Mouse (Mus musculus): ENCODE data around the gene Syne4. TPM values are rescaled to one million over a fixed set of nuclear protein-coding genes. Genes with fewer than 3 reads are reported as not detected.
A peak's percentile ranks its signal among the peaks of the same experiment; 100 is the strongest.

The Syne4 gene
- 9.3 and 10.2 TPM in 2 replicates for polyA plus RNA-seq (2014; fragmentation: Nextera tagmentation; extraction: Ambion mirVana)

DNA sequence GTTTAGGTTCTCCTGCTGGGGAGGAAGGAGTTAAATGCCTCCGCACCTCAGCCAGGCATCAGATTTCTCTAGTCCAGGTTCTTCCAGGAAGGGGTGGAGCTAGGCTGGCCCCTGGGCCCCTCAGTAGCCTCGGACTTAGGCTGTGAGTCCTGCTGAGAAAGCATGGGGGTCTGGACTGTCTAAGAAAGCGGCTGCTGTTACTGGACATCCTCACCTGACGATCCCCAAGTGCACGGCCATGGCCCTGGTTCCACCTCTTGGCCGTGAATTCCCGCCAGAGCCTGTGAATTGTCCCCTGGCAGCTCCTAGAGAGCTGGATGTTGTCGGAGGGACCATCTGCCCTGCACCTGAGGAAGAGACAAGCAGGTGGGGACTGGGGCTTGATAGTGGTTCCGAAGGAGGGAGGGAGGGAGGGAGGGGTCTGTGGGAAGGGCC lies at the start of gene Syne4:
TSS of gene Syne4 (plus strand) at position 87 of the 435 bp plus-strand sequence.
- Histone ChIP-seq H3K4me1 (ENCODE audit: control insufficient read depth, insufficient read depth, low read length) (peaks cover under 1% of the 10 kb centered on the region; the same call in 1 of the 2 replicates), H3K27me3 (ENCODE audit: control insufficient read depth, insufficient read depth, low read length) (no peaks in the 10 kb centered on the region), H3K36me3 (ENCODE audit: control insufficient read depth, insufficient read depth, low read length) (peaks cover 21% of the 10 kb centered on the region), H3K4me2 (ENCODE audit: low read length) (no peak within 1 kb of the TSS), H3K27ac (replicated peaks; ENCODE audit: low read depth, low read length) (no peak within 1 kb of the TSS), H3K4me3 (replicated peaks; ENCODE audit: low read depth, low read length) (no peak within 1 kb of the TSS), H3K9ac (replicated peaks; ENCODE audit: low read length) (no peak within 1 kb of the TSS), H3K9me3 (ENCODE audit: control insufficient read depth, low read length) (no peaks in the 10 kb centered on the region)
- DNase-seq (no peak), ATAC-seq (ENCODE audit: low FRiP score, low TSS enrichment) (no peak)
- WGBS: 5% methylated on average over 9 of the region's 9 CpGs

GRCm38 (mm10) chr7:30265041-30265440 lies 49.6 kb upstream of the Syne4 start:
- no peak overlapping the region for H3K4me3 ChIP-seq (replicated peaks; ENCODE audit: low read depth, low read length)
- no peak overlapping the region for H3K9ac ChIP-seq (replicated peaks; ENCODE audit: low read length)
- 87% methylated on average over 2 of the region's 2 CpGs for WGBS
- H3K9me3 ChIP-seq (ENCODE audit: control insufficient read depth, low read length): no peaks in the 10 kb centered on the region
- 0 out of 2 replicates have a peak, but pooled peaks cover 6% of the 10 kb centered on the region for H3K36me3 ChIP-seq (ENCODE audit: control insufficient read depth, insufficient read depth, low read length)
- DNase-seq (no peak), ATAC-seq (ENCODE audit: low FRiP score, low TSS enrichment) (no peak)
- H3K27me3 ChIP-seq (ENCODE audit: control insufficient read depth, insufficient read depth, low read length): no peaks in the 10 kb centered on the region
- no peak overlapping the region for H3K4me2 ChIP-seq (ENCODE audit: low read length)
- H3K4me1 ChIP-seq (ENCODE audit: control insufficient read depth, insufficient read depth, low read length): no peaks in the 10 kb centered on the region
- no peak overlapping the region for H3K27ac ChIP-seq (replicated peaks; ENCODE audit: low read depth, low read length)

DNA sequence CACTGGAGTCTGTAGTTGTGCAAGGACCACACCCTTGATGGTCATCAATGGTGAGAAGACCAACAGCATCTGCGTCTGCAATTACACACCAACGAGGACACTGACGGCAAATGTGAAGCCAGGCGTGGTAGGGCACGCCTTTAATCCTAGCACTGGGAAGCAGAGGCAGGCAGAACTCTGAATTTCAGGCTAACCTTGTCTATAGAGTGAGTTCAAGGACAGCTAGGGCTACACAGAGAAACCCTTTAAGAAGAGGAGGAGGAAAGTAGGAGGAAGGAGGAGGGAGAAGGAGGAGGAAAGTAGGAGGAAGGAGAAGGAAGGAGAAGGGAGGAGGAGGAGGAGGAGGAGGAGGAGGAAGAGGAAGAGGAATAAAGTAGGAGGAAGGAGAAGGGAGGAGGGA lies 49.1 kb upstream of the Syne4 start:
- Histone ChIP-seq H3K9me3 (ENCODE audit: control insufficient read depth, low read length) (no peaks in the 10 kb centered on the region), H3K36me3 (ENCODE audit: control insufficient read depth, insufficient read depth, low read length) (0 out of 2 replicates have a peak, but pooled peaks cover 6% of the 10 kb centered on the region), H3K4me2 (ENCODE audit: low read length) (no peak overlapping the region), H3K27ac (replicated peaks; ENCODE audit: low read depth, low read length) (no peak overlapping the region), H3K27me3 (ENCODE audit: control insufficient read depth, insufficient read depth, low read length) (no peaks in the 10 kb centered on the region), H3K4me3 (replicated peaks; ENCODE audit: low read depth, low read length) (no peak overlapping the region), H3K4me1 (ENCODE audit: control insufficient read depth, insufficient read depth, low read length) (no peaks in the 10 kb centered on the region), H3K9ac (replicated peaks; ENCODE audit: low read length) (no peak overlapping the region)
- DNase-seq: no peak
- WGBS: 92% methylated on average over 5 of the region's 5 CpGs
- ATAC-seq (ENCODE audit: low FRiP score, low TSS enrichment): no peak

- no peak for ATAC-seq (ENCODE audit: low FRiP score, low TSS enrichment)
- Histone ChIP-seq H3K27me3 (ENCODE audit: control insufficient read depth, insufficient read depth, low read length) (no peaks in the 10 kb centered on the region), H3K4me1 (ENCODE audit: control insufficient read depth, insufficient read depth, low read length) (no peaks in the 10 kb centered on the region), H3K9ac (replicated peaks; ENCODE audit: low read length) (no peak overlapping the region), H3K4me3 (replicated peaks; ENCODE audit: low read depth, low read length) (no peak overlapping the region), H3K4me2 (ENCODE audit: low read length) (no peak overlapping the region), H3K27ac (replicated peaks; ENCODE audit: low read depth, low read length) (no peak overlapping the region), H3K36me3 (ENCODE audit: control insufficient read depth, insufficient read depth, low read length) (0 out of 2 replicates have a peak, but pooled peaks cover 6% of the 10 kb centered on the region), H3K9me3 (ENCODE audit: control insufficient read depth, low read length) (no peaks in the 10 kb centered on the region)
- no peak for DNase-seq
- 87% methylated on average over 7 of the region's 7 CpGs for WGBS
These were observed 48.7 kb upstream of the Syne4 start for GRCm38 (mm10) chr7:30265935-30266334.

DNA sequence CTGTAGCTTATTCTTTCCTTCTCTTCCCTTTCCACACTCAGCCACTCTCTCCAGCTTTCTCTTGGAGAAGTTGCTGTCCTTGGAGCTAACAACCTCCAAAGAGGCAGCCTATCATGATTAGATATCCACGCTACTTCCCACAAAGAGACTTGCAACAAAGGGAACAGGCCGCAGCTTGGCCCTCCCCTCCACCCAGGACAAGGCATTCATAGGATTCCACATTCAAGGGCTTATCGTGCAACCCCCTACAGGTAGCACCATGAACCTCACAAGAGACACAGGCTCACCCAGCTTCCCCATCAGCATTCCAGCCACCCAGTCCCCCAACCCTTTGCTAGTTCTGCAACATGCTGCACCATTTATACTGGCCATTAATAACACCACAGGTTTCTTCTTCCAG lies 47.8 kb upstream of the Syne4 start:
- DNase-seq (no peak), ATAC-seq (ENCODE audit: low FRiP score, low TSS enrichment) (no peak)
- Histone ChIP-seq H3K4me3 (replicated peaks; ENCODE audit: low read depth, low read length) (no peak overlapping the region), H3K9ac (replicated peaks; ENCODE audit: low read length) (no peak overlapping the region), H3K27me3 (ENCODE audit: control insufficient read depth, insufficient read depth, low read length) (no peaks in the 10 kb centered on the region), H3K9me3 (ENCODE audit: control insufficient read depth, low read length) (no peaks in the 10 kb centered on the region), H3K4me1 (ENCODE audit: control insufficient read depth, insufficient read depth, low read length) (no peaks in the 10 kb centered on the region), H3K4me2 (ENCODE audit: low read length) (no peak overlapping the region), H3K27ac (replicated peaks; ENCODE audit: low read depth, low read length) (no peak overlapping the region), H3K36me3 (ENCODE audit: control insufficient read depth, insufficient read depth, low read length) (0 out of 2 replicates have a peak, but pooled peaks cover 6% of the 10 kb centered on the region)
- 83% methylated on average over 3 of the region's 3 CpGs for WGBS

- DNase-seq: no peak
- no peak for ATAC-seq (ENCODE audit: low FRiP score, low TSS enrichment)
- H3K4me1 ChIP-seq (ENCODE audit: control insufficient read depth, insufficient read depth, low read length): no peaks in the 10 kb centered on the region
- no peaks in the 10 kb centered on the region for H3K9me3 ChIP-seq (ENCODE audit: control insufficient read depth, low read length)
- 89% methylated on average over 4 of the region's 4 CpGs for WGBS
- H3K4me3 ChIP-seq (replicated peaks; ENCODE audit: low read depth, low read length): no peak overlapping the region
- 0 out of 2 replicates have a peak overlapping the region, but pooled peaks have one; percentile 6 for H3K9ac ChIP-seq (replicated peaks; ENCODE audit: low read length)
- H3K4me2 ChIP-seq (ENCODE audit: low read length): no peak overlapping the region
- no peaks in the 10 kb centered on the region for H3K27me3 ChIP-seq (ENCODE audit: control insufficient read depth, insufficient read depth, low read length)
- H3K27ac ChIP-seq (replicated peaks; ENCODE audit: low read depth, low read length): no peak overlapping the region
- H3K36me3 ChIP-seq (ENCODE audit: control insufficient read depth, insufficient read depth, low read length): 0 out of 2 replicates have a peak, but pooled peaks cover 6% of the 10 kb centered on the region
These were observed 45.0 kb upstream of the Syne4 start for GRCm38 (mm10) chr7:30269641-30270040.

GRCm38 (mm10) chr7:30274383-30274782 lies 40.2 kb upstream of the Syne4 start:
- H3K4me2 ChIP-seq (ENCODE audit: low read length): no peak overlapping the region
- DNase-seq: no peak
- no peak overlapping the region for H3K27ac ChIP-seq (replicated peaks; ENCODE audit: low read depth, low read length)
- no peaks in the 10 kb centered on the region for H3K27me3 ChIP-seq (ENCODE audit: control insufficient read depth, insufficient read depth, low read length)
- no peak overlapping the region for H3K4me3 ChIP-seq (replicated peaks; ENCODE audit: low read depth, low read length)
- no peaks in the 10 kb centered on the region for H3K9me3 ChIP-seq (ENCODE audit: control insufficient read depth, low read length)
- H3K36me3 ChIP-seq (ENCODE audit: control insufficient read depth, insufficient read depth, low read length): no peaks in the 10 kb centered on the region
- no peak for ATAC-seq (ENCODE audit: low FRiP score, low TSS enrichment)
- H3K9ac ChIP-seq (replicated peaks; ENCODE audit: low read length): no peak overlapping the region
- no peaks in the 10 kb centered on the region; the same call in 1 of the 2 replicates for H3K4me1 ChIP-seq (ENCODE audit: control insufficient read depth, insufficient read depth, low read length)
- 87% methylated on average over 6 of the region's 6 CpGs for WGBS

- Histone ChIP-seq H3K4me3 (replicated peaks; ENCODE audit: low read depth, low read length) (no peak overlapping the region), H3K4me1 (ENCODE audit: control insufficient read depth, insufficient read depth, low read length) (peaks cover 9% of the 10 kb centered on the region; the same call in 1 of the 2 replicates), H3K36me3 (ENCODE audit: control insufficient read depth, insufficient read depth, low read length) (no peaks in the 10 kb centered on the region), H3K9me3 (ENCODE audit: control insufficient read depth, low read length) (no peaks in the 10 kb centered on the region), H3K27me3 (ENCODE audit: control insufficient read depth, insufficient read depth, low read length) (no peaks in the 10 kb centered on the region), H3K4me2 (ENCODE audit: low read length) (0 out of 2 replicates have a peak overlapping the region, but pooled peaks have one; percentile 93), H3K9ac (replicated peaks; ENCODE audit: low read length) (no peak overlapping the region), H3K27ac (replicated peaks; ENCODE audit: low read depth, low read length) (no peak overlapping the region)
- no peak for ATAC-seq (ENCODE audit: low FRiP score, low TSS enrichment)
- no peak for DNase-seq
- whole genome bisulfite sequencing: 64% methylated on average over 2 of the region's 2 CpGs
These were observed 35.7 kb upstream of the Syne4 start for GRCm38 (mm10) chr7:30278911-30279310.

GRCm38 (mm10) chr7:30279536-30279935 lies 35.1 kb upstream of the Syne4 start:
- no peak for ATAC-seq (ENCODE audit: low FRiP score, low TSS enrichment)
- H3K4me1 ChIP-seq (ENCODE audit: control insufficient read depth, insufficient read depth, low read length): peaks cover 9% of the 10 kb centered on the region; the same call in 1 of the 2 replicates
- H3K9me3 ChIP-seq (ENCODE audit: control insufficient read depth, low read length): no peaks in the 10 kb centered on the region
- H3K4me2 ChIP-seq (ENCODE audit: low read length): peak overlapping the region; percentile 93
- no peaks in the 10 kb centered on the region for H3K36me3 ChIP-seq (ENCODE audit: control insufficient read depth, insufficient read depth, low read length)
- H3K9ac ChIP-seq (replicated peaks; ENCODE audit: low read length): peak overlapping the region; percentile 44; the same call in 1 of the 2 replicates
- H3K27ac ChIP-seq (replicated peaks; ENCODE audit: low read depth, low read length): no peak overlapping the region
- no peak for DNase-seq
- H3K4me3 ChIP-seq (replicated peaks; ENCODE audit: low read depth, low read length): peak overlapping the region; percentile 61
- H3K27me3 ChIP-seq (ENCODE audit: control insufficient read depth, insufficient read depth, low read length): no peaks in the 10 kb centered on the region
- WGBS: under 1% methylated on average over 6 of the region's 6 CpGs

Measured in midbrain, embryonic 14.5 days (tissue).